Comparison of ENCODE assay signal across 25 mouse cellular contexts in genomic region chr7:101956911-101957310, GRCm38 (mm10). TPM values are rescaled to one million over a fixed set of nuclear protein-coding genes. Genes with fewer than 3 reads are reported as not detected.
DNase-seq lines count a peak whose midpoint lies in the region; TF ChIP-seq lines count a peak whose summit lies in the region.
"Had no signal": no experiment of that assay in that cellular context is flagged by ENCODE, and none has a peak within 500 bp of the region (broad histone marks: within the 10 kb centered on the region; RNA-seq: fewer than 3 reads in every experiment).

No protein-coding gene starts in this region.

- 0 out of 2 replicates have a peak overlapping the region, but pooled peaks have one; percentile 8 for H3K27ac ChIP-seq in MEL (ENCODE audit: control insufficient read depth, low read depth, low read length)
- H3K27ac ChIP-seq: embryonic facial prominence, embryonic 12.5 days; embryonic facial prominence, embryonic 15.5 days; gastrocnemius, adult 2 months; heart, adult 2 months; heart, embryonic 10.5 days; heart, embryonic 13.5 days; hindbrain, embryonic 14.5 days; hindbrain, postnatal 0 days had no signal

- TF ChIP-seq POLR2A in MEL (IDR thresholded peaks at IDR 0.05; ENCODE audit: control insufficient read depth in 1 of 2, insufficient read depth in 1 of 2, low read depth in 1 of 2, low read length in 2 of 2, poor library complexity in 1 of 2) = no peak

- TF ChIP-seq CTCF in MEL (IDR thresholded peaks at IDR 0.05 in 2 of 3, conservative IDR thresholded peaks at IDR 0.05 in 1 of 3; ENCODE audit: control insufficient read depth in 1 of 3, insufficient read depth in 1 of 3, low read depth in 2 of 3, low read length in 3 of 3, poor library complexity in 1 of 3, severe bottlenecking in 1 of 3) = no peak

- no peaks in the 10 kb centered on the region for H3K27me3 ChIP-seq in MEL (ENCODE audit: control insufficient read depth in 1 of 2, insufficient read depth in 2 of 2, low read length in 2 of 2)
- H3K27me3 ChIP-seq: embryonic facial prominence, embryonic 12.5 days; embryonic facial prominence, embryonic 15.5 days; heart, embryonic 13.5 days; Patski had no signal

- H3K4me3 ChIP-seq in MEL (ENCODE audit: control insufficient read depth in 1 of 2, insufficient read depth in 1 of 2, low read depth in 2 of 2, low read length in 2 of 2) = no peak overlapping the region
- H3K4me3 ChIP-seq: embryonic facial prominence, embryonic 12.5 days; embryonic facial prominence, embryonic 15.5 days; gastrocnemius, adult 2 months; heart, adult 2 months; heart, embryonic 10.5 days; heart, embryonic 13.5 days had no signal

- H3K9me3 ChIP-seq in MEL (replicated peaks; ENCODE audit: insufficient read depth, low read length) = no peaks in the 10 kb centered on the region
- H3K9me3 ChIP-seq: embryonic facial prominence, embryonic 12.5 days; embryonic facial prominence, embryonic 15.5 days; heart, embryonic 10.5 days; heart, embryonic 13.5 days had no signal

- no peak for TF ChIP-seq RAD21 in MEL (IDR thresholded peaks at IDR 0.05; ENCODE audit: low read depth, low read length)

- H3K4me1 ChIP-seq in MEL (ENCODE audit: control insufficient read depth in 1 of 2, insufficient read depth in 2 of 2, low read length in 2 of 2) = peaks cover 15 to 20% of the 10 kb centered on the region in 2 experiments
- H3K4me1 ChIP-seq: embryonic facial prominence, embryonic 12.5 days; embryonic facial prominence, embryonic 15.5 days had no signal

- no peak for TF ChIP-seq EP300 in MEL (IDR thresholded peaks at IDR 0.05; ENCODE audit: low read depth in 1 of 2, low read length in 2 of 2)

- H3K79me2 ChIP-seq in MEL (ENCODE audit: control insufficient read depth, insufficient read depth, low read length, poor library complexity) = peaks cover 21% of the 10 kb centered on the region

- peak; percentile 77 to 85 for DNase-seq in adrenal gland, adult (ENCODE audit: inconsistent age in 2 of 2, low spot score in 1 of 2)
- no peak for DNase-seq in adrenal gland, adult 18-20 months (ENCODE audit: low spot score in 2 of 2)
- peak; percentile 62 for DNase-seq in heart, adult 11 months
- DNase-seq in heart, adult 18-20 months = no peak
- DNase-seq in MEL (ENCODE audit: low read depth, low spot score) = no peak
- DNase-seq in adrenal gland, postnatal 36 days = peak; percentile 53 to 63
- no peak for DNase-seq in thymus, postnatal 36 days
- DNase-seq: cerebellum, adult 18-20 months; cerebellum, adult 9-10 months; cerebellum, postnatal 14 days; forebrain, postnatal 0 days; gastrocnemius, adult 2 months; gastrocnemius, postnatal 14 days; heart, adult 2 months; heart, postnatal 14 days; heart, postnatal 4 days; kidney, adult 11 months had no signal

- peaks cover 0 to 23% of the 10 kb centered on the region in 2 experiments; a peak in 2 of 4 replicates for H3K36me3 ChIP-seq in MEL (ENCODE audit: control insufficient read depth in 1 of 2, insufficient read depth in 2 of 2, low read length in 2 of 2)
- H3K36me3 ChIP-seq: embryonic facial prominence, embryonic 12.5 days; embryonic facial prominence, embryonic 15.5 days; heart, embryonic 10.5 days; heart, embryonic 13.5 days had no signal

- no peak overlapping the region for H3K9ac ChIP-seq in MEL (ENCODE audit: control insufficient read depth, low read depth, low read length, poor library complexity, severe bottlenecking)
- H3K9ac ChIP-seq: embryonic facial prominence, embryonic 12.5 days; embryonic facial prominence, embryonic 15.5 days; forebrain, postnatal 0 days; heart, embryonic 13.5 days; hindbrain, embryonic 14.5 days had no signal

TF ChIP-seq in MEL, 35 proteins besides CTCF, POLR2A, EP300 and RAD21:
- TF ChIP-seq ELF1 (IDR thresholded peaks at IDR 0.05; ENCODE audit: low read depth, low read length) (no peak), POLR2AphosphoS5 (IDR thresholded peaks at IDR 0.05; ENCODE audit: borderline replicate concordance, low read depth, low read length) (no peak), USF1 (IDR thresholded peaks at IDR 0.05; ENCODE audit: low read depth, low read length) (no peak), ETS1 (IDR thresholded peaks at IDR 0.05; ENCODE audit: low read depth, low read length) (no peak), GATA1 (IDR thresholded peaks at IDR 0.05; ENCODE audit: low read depth, low read length) (no peak), MYB (IDR thresholded peaks at IDR 0.05; ENCODE audit: low read depth, low read length) (no peak), SMC3 (IDR thresholded peaks at IDR 0.05; ENCODE audit: low read depth, low read length) (no peak), USF2 (IDR thresholded peaks at IDR 0.05; ENCODE audit: borderline replicate concordance in 1 of 2, insufficient read depth in 1 of 2, low read depth in 1 of 2, low read length in 2 of 2) (no peak), UBTF (IDR thresholded peaks at IDR 0.05; ENCODE audit: borderline replicate concordance, insufficient read depth, low read depth, low read length) (no peak), HCFC1 (IDR thresholded peaks at IDR 0.05; ENCODE audit: low read depth, low read length) (no peak), E2F4 (IDR thresholded peaks at IDR 0.05; ENCODE audit: borderline replicate concordance, low read depth, low read length) (no peak)

RNA-seq across cellular contexts. Expression of gene Numa1, which starts 23.0 kb away (rescaled TPM):
- 100 to 1,000 TPM; 141 to 160 TPM for total RNA-seq in adrenal gland, adult 18-20 months (2021)
- 10 to 100 TPM; 89.0 to 95.0 TPM for total RNA-seq in heart, adult 18-20 months (2021)
- total RNA-seq in MEL (2012; rRNA removed) = 48.7 and 54.5 TPM in 2 replicates
- polyA plus RNA-seq in MEL (2012; ENCODE audit: insufficient read depth in 1 of 2, insufficient read length in 2 of 2, low read depth in 1 of 2, low replicate concordance in 2 of 2, missing spikeins in 1 of 2) = 10 to 100 TPM; 50.0 to 91.2 TPM
- total RNA-seq in adrenal gland, postnatal 36 days (2021) = 100 to 1,000 TPM; 153 to 161 TPM

RNA-seq across cellular contexts. Expression of gene Lrrc51, which starts 23.2 kb away (rescaled TPM):
- 10 to 100 TPM; 12.2 to 13.9 TPM for total RNA-seq in adrenal gland, adult 18-20 months (2021)
- total RNA-seq in heart, adult 18-20 months (2021) = 1 to 10 TPM; 4.1 to 5.7 TPM
- total RNA-seq in MEL (2012; rRNA removed) = 13.6 and 14.8 TPM in 2 replicates
- polyA plus RNA-seq in MEL (2012; ENCODE audit: insufficient read depth in 1 of 2, insufficient read length in 2 of 2, low read depth in 1 of 2, low replicate concordance in 2 of 2, missing spikeins in 1 of 2) = 10 to 100 TPM in 1 of 2 experiments, not detected in 1; 30.8 TPM
- 10 to 100 TPM; 13.8 to 14.9 TPM for total RNA-seq in adrenal gland, postnatal 36 days (2021)

RNA-seq across cellular contexts. Expression of gene Tomt, which starts 50.8 kb away (rescaled TPM):
- not detected for total RNA-seq in adrenal gland, adult 18-20 months (2021)
- not detected for total RNA-seq in heart, adult 18-20 months (2021)
- total RNA-seq in MEL (2012; rRNA removed) = 0.78 and 1.3 TPM in 2 replicates
- polyA plus RNA-seq in MEL (2012; ENCODE audit: insufficient read depth in 1 of 2, insufficient read length in 2 of 2, low read depth in 1 of 2, low replicate concordance in 2 of 2, missing spikeins in 1 of 2) = under 1 TPM in 1 of 2 experiments, not detected in 1; 0.82 TPM
- not detected for total RNA-seq in adrenal gland, postnatal 36 days (2021)
- total RNA-seq: forebrain, postnatal 0 days; gastrocnemius, adult 2 months; gastrocnemius, postnatal 14 days; heart, adult 2 months; heart, postnatal 14 days; heart, postnatal 4 days had no signal
- polyA plus RNA-seq: heart, adult 2 months; heart, embryonic 16.5 days had no signal

RNA-seq across cellular contexts. Expression of gene Lamtor1, which starts 51.2 kb away (rescaled TPM):
- 100 to 1,000 TPM in 1 of 2 experiments, 10 to 100 TPM in 1; 95.1 to 109 TPM for total RNA-seq in adrenal gland, adult 18-20 months (2021)
- 100 to 1,000 TPM; 117 TPM for total RNA-seq in heart, adult 18-20 months (2021)
- 70.5 and 79.5 TPM in 2 replicates for total RNA-seq in MEL (2012; rRNA removed)
- polyA plus RNA-seq in MEL (2012; ENCODE audit: insufficient read depth in 1 of 2, insufficient read length in 2 of 2, low read depth in 1 of 2, low replicate concordance in 2 of 2, missing spikeins in 1 of 2) = 100 to 1,000 TPM in 1 of 2 experiments, not detected in 1; 115 TPM
- total RNA-seq in adrenal gland, postnatal 36 days (2021) = 100 to 1,000 TPM in 1 of 2 experiments, 10 to 100 TPM in 1; 99.1 to 110 TPM

Comparison
In these comparisons a context has a peak if more than half of its experiments do, and no peak if none do; other contexts are left out.
1. DNase-seq: peak in adrenal gland, adult (2 of 2), heart, adult 11 months (single experiment) and adrenal gland, postnatal 36 days (2 of 2); none in adrenal gland, adult 18-20 months (0 of 2), heart, adult 18-20 months (0 of 2), MEL (single experiment) and thymus, postnatal 36 days (0 of 2).